In genomic region chr19:53824872-53825680, GRCm38 (mm10) we compare ENCODE assay signal across 8 mouse cellular contexts.
A peak's percentile ranks its signal among the peaks of the same experiment; 100 is the strongest.
DNase-seq lines count a peak whose midpoint lies in the region; ATAC-seq lines count a peak whose summit lies in the region.

No protein-coding gene starts in this region.

- H3K9me3 ChIP-seq in neural tube, embryonic 11.5 days (ENCODE audit: control insufficient read depth, low read length) = no peaks in the 10 kb centered on the region
- no peaks in the 10 kb centered on the region for H3K9me3 ChIP-seq in heart, embryonic 10.5 days

- H3K27ac ChIP-seq in neural tube, embryonic 11.5 days (ENCODE audit: low read depth, low read length) = no peak overlapping the region
- H3K27ac ChIP-seq in heart, embryonic 10.5 days = peak overlapping the region; percentile 72

- no peaks in the 10 kb centered on the region for H3K36me3 ChIP-seq in neural tube, embryonic 11.5 days (ENCODE audit: control insufficient read depth, insufficient read depth, low read length)
- H3K36me3 ChIP-seq in heart, embryonic 10.5 days = peaks cover 24% of the 10 kb centered on the region

- DNase-seq in neural tube, embryonic 11.5 days (ENCODE audit: low spot score) = no peak
- no peak for DNase-seq in neural tube, embryonic 10.5 days (ENCODE audit: extremely low spot score, low spot score)
- peak; percentile 61 for DNase-seq in cerebellum, adult 9-11 months
- DNase-seq in heart, embryonic 10.5 days (ENCODE audit: low spot score) = no peak
- DNase-seq in liver = peak; percentile 33
- peak; percentile 24 to 47 for DNase-seq in natural killer cell, adult 2 months (ENCODE audit: low spot score in 2 of 2)
- DNase-seq in embryo, embryonic 10 days (ENCODE audit: low spot score) = no peak
- DNase-seq in kidney, adult 18-20 months = no peak

- no peaks in the 10 kb centered on the region for H3K27me3 ChIP-seq in neural tube, embryonic 11.5 days (ENCODE audit: control insufficient read depth, insufficient read depth, low read length)
- no peaks in the 10 kb centered on the region for H3K27me3 ChIP-seq in heart, embryonic 10.5 days (ENCODE audit: insufficient read depth, poor library complexity, severe bottlenecking)

- peak overlapping the region; percentile 19 for H3K4me3 ChIP-seq in neural tube, embryonic 11.5 days (ENCODE audit: low read depth, low read length)
- H3K4me3 ChIP-seq in heart, embryonic 10.5 days = peak overlapping the region; percentile 40

- H3K4me1 ChIP-seq in neural tube, embryonic 11.5 days (ENCODE audit: control insufficient read depth, insufficient read depth, low read length) = no peaks in the 10 kb centered on the region
- peaks cover 55% of the 10 kb centered on the region for H3K4me1 ChIP-seq in heart, embryonic 10.5 days

- ATAC-seq in neural tube, embryonic 11.5 days (ENCODE audit: insufficient read depth, low FRiP score, low TSS enrichment) = peak; percentile 73

- H3K4me2 ChIP-seq in neural tube, embryonic 11.5 days (ENCODE audit: low read depth) = peak overlapping the region; percentile 24

- WGBS in neural tube, embryonic 11.5 days = 68% methylated on average over 21 of the region's 21 CpGs
- WGBS in heart, embryonic 10.5 days = 55% methylated on average over 21 of the region's 21 CpGs

- no peak overlapping the region for H3K9ac ChIP-seq in neural tube, embryonic 11.5 days (ENCODE audit: low read length)

Comparison
In these comparisons a context has a peak if more than half of its experiments do, and no peak if none do; other contexts are left out.
1. DNase-seq: peak in cerebellum, adult 9-11 months (single experiment), liver (single experiment) and natural killer cell, adult 2 months (2 of 2); none in neural tube, embryonic 11.5 days (single experiment), neural tube, embryonic 10.5 days (single experiment), heart, embryonic 10.5 days (single experiment), embryo, embryonic 10 days (single experiment) and kidney, adult 18-20 months (single experiment).